Mouse (Mus musculus): Measurements from ENCODE around the gene Myh15. TPM values are rescaled to one million over a fixed set of nuclear protein-coding genes. Genes with fewer than 3 reads are reported as not detected.

The Myh15 gene
- polyA plus RNA-seq, 1 experiment, result not detected

DNA sequence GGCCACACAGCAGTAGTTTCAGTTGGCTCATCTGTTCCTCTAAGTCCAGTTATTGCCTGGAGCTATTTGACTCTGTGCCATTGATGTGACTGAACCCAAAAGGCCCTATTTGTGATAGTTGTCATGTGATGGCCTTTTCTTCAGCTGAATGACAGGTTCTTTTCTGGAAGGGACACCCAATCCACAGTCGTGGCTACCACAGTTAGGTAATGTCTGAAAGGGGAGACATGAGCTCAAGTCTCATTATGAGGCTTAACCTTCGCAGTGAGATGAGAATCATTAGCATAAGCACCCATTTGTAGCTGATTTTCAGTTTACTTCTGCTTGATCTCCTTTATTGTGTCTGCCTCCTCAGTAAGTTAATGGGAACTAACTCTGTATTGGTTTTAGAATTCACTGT is 136.2 kb downstream of the Myh15 start:
- no peak for TF ChIP-seq GATA1 (IDR thresholded peaks at IDR 0.05; ENCODE audit: low read length)

DNA sequence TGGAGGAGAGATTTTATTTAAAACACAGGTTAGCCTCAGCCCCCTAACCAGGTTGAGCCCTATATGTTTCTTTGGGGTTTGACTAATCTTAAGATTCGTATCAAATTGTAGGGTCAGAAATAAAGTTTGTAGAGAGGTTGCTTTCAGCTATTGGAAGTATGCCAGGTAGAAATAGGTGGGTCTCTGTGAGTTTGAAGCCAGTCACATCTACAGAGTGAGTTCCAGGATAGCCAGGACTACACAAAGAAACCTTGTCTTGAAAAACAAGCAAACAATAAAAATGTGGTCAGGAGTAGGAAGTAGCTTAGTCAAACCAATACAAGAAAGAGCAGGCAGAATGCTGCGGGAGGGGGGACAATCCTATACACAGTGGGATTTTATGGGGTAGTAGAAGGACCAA is 136.7 kb downstream of the Myh15 start:
- no peak for TF ChIP-seq GATA1 (IDR thresholded peaks at IDR 0.05; ENCODE audit: low read length)

DNA sequence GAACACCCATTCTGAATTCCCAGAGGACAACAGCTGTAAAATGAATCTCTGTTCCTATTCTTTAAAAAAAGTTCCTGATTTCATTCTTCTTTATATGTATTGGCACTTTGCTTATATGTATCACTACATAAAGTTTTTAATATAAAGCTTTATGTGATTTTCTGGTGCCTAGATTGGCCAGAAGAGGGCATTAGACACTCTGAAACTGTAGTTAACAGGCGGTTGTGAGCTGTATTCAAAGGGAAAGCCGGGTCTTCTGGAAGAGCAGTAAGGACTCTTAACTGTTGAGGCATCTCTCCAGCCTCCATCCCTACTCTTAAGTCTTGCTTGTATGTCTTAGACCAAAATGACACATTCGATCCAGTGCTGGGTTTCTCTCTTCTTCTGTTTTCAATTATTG is 139.0 kb downstream of the Myh15 start:
- no peak for TF ChIP-seq GATA1 (IDR thresholded peaks at IDR 0.05; ENCODE audit: low read length)

DNA sequence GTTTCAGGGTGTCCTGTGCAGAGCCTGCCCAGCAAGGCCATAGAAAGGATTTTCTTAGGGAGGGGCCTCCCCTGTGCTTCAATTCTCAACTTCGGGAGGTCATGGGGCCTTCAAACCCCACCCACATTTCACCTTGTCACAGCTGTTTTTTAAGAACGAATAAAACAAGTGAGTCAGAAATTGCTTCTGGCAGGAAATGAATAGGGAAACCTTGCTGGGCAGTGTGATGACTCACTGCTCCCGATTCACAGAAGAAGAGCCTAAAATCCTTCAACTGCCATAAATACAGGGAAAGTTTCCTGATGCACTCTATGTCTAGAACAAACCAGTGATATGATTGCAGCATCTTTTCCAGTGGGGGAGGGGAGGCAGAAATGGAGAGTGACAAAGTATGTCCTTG is 140.7 kb downstream of the Myh15 start:
- TF ChIP-seq GATA1 (IDR thresholded peaks at IDR 0.05; ENCODE audit: low read length), result no peak

DNA sequence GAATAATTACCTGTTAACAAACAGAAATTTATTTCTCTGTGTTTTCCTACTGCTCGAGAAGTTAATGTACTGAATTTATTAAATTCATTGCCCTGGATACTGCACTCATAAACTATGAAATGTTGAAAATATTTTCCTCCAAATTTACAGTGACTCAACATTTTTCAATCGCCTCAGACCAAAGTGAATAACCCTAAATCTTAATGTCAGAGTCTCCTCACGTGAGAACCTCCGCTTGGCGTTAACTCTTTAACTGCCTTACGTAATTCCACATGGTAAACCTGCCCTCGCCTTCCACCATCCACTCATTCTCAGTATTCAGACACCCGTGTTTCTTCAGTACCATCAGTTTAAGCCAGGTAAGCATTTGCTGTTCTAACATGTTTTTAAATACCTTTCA is 166.4 kb downstream of the Myh15 start:
- no peak for TF ChIP-seq GATA1 (IDR thresholded peaks at IDR 0.05; ENCODE audit: low read length)

Other genes starting within 250 kb of the Myh15 start
- gene Retnlb, start 240.6 kb upstream of the Myh15 start, polyA plus RNA-seq (2012), result not detected in 2 replicates
- gene Retnla, start 214.9 kb upstream of the Myh15 start, polyA plus RNA-seq (2012), result not detected in 2 replicates
- gene Retnlg, start 184.9 kb upstream of the Myh15 start, polyA plus RNA-seq (2012), result not detected in 2 replicates
- gene Dzip3, start 63.3 kb upstream of the Myh15 start, polyA plus RNA-seq (2012), result 11.1 and 14.3 TPM in 2 replicates
- 4.2 and 6.0 TPM in 2 replicates for gene Cip2a, start 63.3 kb upstream of the Myh15 start, polyA plus RNA-seq (2012)

Data from G1E-ER4 (cell line).